Mouse (Mus musculus) kidney, postnatal 0 days (tissue): ENCODE measurements around the gene Pip4k2a. TPM values are rescaled to one million over a fixed set of nuclear protein-coding genes. Genes with fewer than 3 reads are reported as not detected.

Experiments
- ATAC-seq: fragments of 200-750 bp; cut with Nextera tagmentation; replicated peaks from 2 replicates; pipeline ENCODE4 v1.8.0; 2017; ENCODE audit warnings: low read depth, moderate number of reproducible peaks, moderate TSS enrichment, moderate library complexity; ENCODE audit not compliant: low FRiP score
- DNase-seq: peaks from one replicate; pipeline ENCODE4 v3.0.0-alpha.2; 2016; ENCODE audit warnings: low spot score
- H3K27ac ChIP-seq: fragments of 300-500 bp; sonication (generic); 2 replicates; pipeline ENCODE4 v1.5.1; 2014; ENCODE audit warnings: mild to moderate bottlenecking
- H3K27me3 ChIP-seq: fragments of 300-500 bp; sonication (generic); 2 replicates; pipeline ENCODE4 v1.6.1; 2014; ENCODE audit warnings: low read length, mixed read lengths; ENCODE audit not compliant: insufficient read depth
- H3K36me3 ChIP-seq: fragments of 300-500 bp; sonication (generic); 2 replicates; pipeline ENCODE4 v1.6.1; 2014; ENCODE audit warnings: low read length, mixed read lengths; ENCODE audit not compliant: insufficient read depth
- H3K4me1 ChIP-seq: fragments of 300-500 bp; sonication (generic); replicated peaks from 2 replicates; pipeline ENCODE4 v1.6.1; 2014; ENCODE audit warnings: antibody characterized with exemption, low read length, mixed read lengths; ENCODE audit not compliant: insufficient read depth
- H3K4me2 ChIP-seq: fragments of 300-500 bp; sonication (generic); 2 replicates; pipeline ENCODE4 v1.6.1; 2014; ENCODE audit warnings: mild to moderate bottlenecking, low read length, moderate library complexity, mixed read lengths
- H3K4me3 ChIP-seq: fragments of 300-500 bp; sonication (generic); replicated peaks from 2 replicates; pipeline ENCODE4 v1.5.1; 2014; ENCODE audit warnings: low read depth, low read length
- H3K9ac ChIP-seq: fragments of 300-500 bp; sonication (generic); 2 replicates; pipeline ENCODE4 v1.6.1; 2014; ENCODE audit warnings: low read depth, low read length
- H3K9me3 ChIP-seq: fragments of 300-500 bp; sonication (generic); replicated peaks from 2 replicates; pipeline ENCODE4 v1.6.1; 2016; ENCODE audit warnings: low read length, inconsistent platforms, mixed read lengths
- CTCF ChIP-seq: IDR thresholded peaks from 2 replicates; pipeline ENCODE4 v1.5.1; 2016; ENCODE audit warnings: antibody characterized with exemption, low read depth, mild to moderate bottlenecking, moderate library complexity
- WGBS: fragments of 180-500 bp; shearing (Covaris S2); extraction: QIAGEN DNeasy Blood & Tissue Kit; methylation state at CpG from one replicate; pipeline ENCODE4 v1.1.7; 2014; 5-methylcytosine and 5-hydroxymethylcytosine counted together
- polyA plus RNA-seq: library from polyadenylated mRNA; unstranded; fragments of >200 nt; fragmentation: Nextera tagmentation; extraction: Ambion mirVana; gene quantifications from 2 replicates; pipeline ENCODE4 v1.2.1, GENCODE M21; 2015

The Pip4k2a gene
- polyA plus RNA-seq, 1 experiment from 2014 or later, result 8.7 TPM

GRCm38 (mm10) chr2:18959558-18959957 lies 38.4 kb downstream of the Pip4k2a start:
- WGBS, result 89% methylated on average over 5 of the region's 5 CpGs
- no peak for DNase-seq
- no peaks in the 10 kb centered on the region for H3K36me3 ChIP-seq
- H3K4me2 ChIP-seq, result no peak overlapping the region
- TF ChIP-seq CTCF, result no peak
- H3K4me3 ChIP-seq, result no peak overlapping the region
- 0 out of 2 replicates have a peak, but pooled peaks cover 14% of the 10 kb centered on the region for H3K4me1 ChIP-seq
- no peaks in the 10 kb centered on the region for H3K27me3 ChIP-seq
- no peak overlapping the region for H3K27ac ChIP-seq
- H3K9ac ChIP-seq, result no peak overlapping the region
- no peak for ATAC-seq
- H3K9me3 ChIP-seq, result no peaks in the 10 kb centered on the region

- Histone ChIP-seq H3K4me1 (0 out of 2 replicates have a peak, but pooled peaks cover 14% of the 10 kb centered on the region), H3K9ac (no peak overlapping the region), H3K27ac (no peak overlapping the region), H3K4me2 (no peak overlapping the region), H3K27me3 (no peaks in the 10 kb centered on the region), H3K4me3 (no peak overlapping the region), H3K9me3 (no peaks in the 10 kb centered on the region), H3K36me3 (no peaks in the 10 kb centered on the region)
- 93% methylated on average over 6 of the region's 6 CpGs for WGBS
- TF ChIP-seq CTCF, result no peak
- DNase-seq (no peak), ATAC-seq (no peak)
Observed at GRCm38 (mm10) chr2:18959008-18959407, 38.9 kb downstream of the Pip4k2a start.

GRCm38 (mm10) chr2:18958501-18958900 lies 39.4 kb downstream of the Pip4k2a start:
- no peak for TF ChIP-seq CTCF
- no peaks in the 10 kb centered on the region for H3K9me3 ChIP-seq
- DNase-seq (no peak), ATAC-seq (no peak)
- H3K4me2 ChIP-seq, result no peak overlapping the region
- peaks cover 14% of the 10 kb centered on the region; the same call in 1 of the 2 replicates for H3K4me1 ChIP-seq
- H3K27me3 ChIP-seq, result no peaks in the 10 kb centered on the region
- H3K36me3 ChIP-seq, result no peaks in the 10 kb centered on the region
- no peak overlapping the region for H3K4me3 ChIP-seq
- 90% methylated on average over 5 of the region's 5 CpGs for WGBS
- no peak overlapping the region for H3K27ac ChIP-seq
- no peak overlapping the region for H3K9ac ChIP-seq

- ATAC-seq (no peak), DNase-seq (no peak)
- no peak overlapping the region for H3K4me2 ChIP-seq
- H3K27ac ChIP-seq, result no peak overlapping the region
- no peak overlapping the region for H3K4me3 ChIP-seq
- H3K9ac ChIP-seq, result no peak overlapping the region
- TF ChIP-seq CTCF, result no peak
- H3K4me1 ChIP-seq, result peaks cover 19% of the 10 kb centered on the region
- no peaks in the 10 kb centered on the region for H3K9me3 ChIP-seq
- no peaks in the 10 kb centered on the region for H3K36me3 ChIP-seq
- WGBS, result 69% methylated on average over 9 of the region's 9 CpGs
- no peaks in the 10 kb centered on the region for H3K27me3 ChIP-seq
Observed at GRCm38 (mm10) chr2:18958044-18958443, 39.9 kb downstream of the Pip4k2a start.

DNA sequence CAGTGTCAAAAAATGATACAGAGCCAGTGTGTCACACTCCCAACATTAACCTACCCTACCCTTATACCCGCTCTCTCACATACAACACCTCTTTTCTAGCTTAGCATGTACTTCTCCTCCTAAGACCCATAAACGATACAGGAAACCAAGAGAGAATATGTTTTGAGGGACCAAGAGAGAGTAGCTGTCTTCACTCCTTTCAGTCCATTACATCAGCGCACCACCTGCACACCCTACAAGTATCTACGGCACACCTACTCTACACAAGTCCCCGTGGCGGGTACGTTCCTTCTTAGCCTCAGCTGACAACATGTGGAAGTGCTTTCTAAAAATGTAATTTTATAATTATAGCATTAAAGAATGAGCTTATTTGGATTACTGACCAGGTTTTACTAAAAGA lies 40.5 kb downstream of the Pip4k2a start:
- Histone ChIP-seq H3K27ac (no peak overlapping the region), H3K4me1 (peaks cover 25% of the 10 kb centered on the region), H3K4me2 (no peak overlapping the region), H3K9me3 (no peaks in the 10 kb centered on the region), H3K36me3 (no peaks in the 10 kb centered on the region), H3K4me3 (no peak overlapping the region), H3K27me3 (no peaks in the 10 kb centered on the region), H3K9ac (no peak overlapping the region)
- ATAC-seq (no peak), DNase-seq (no peak)
- 94% methylated on average over 7 of the region's 7 CpGs for WGBS
- no peak for TF ChIP-seq CTCF

DNA sequence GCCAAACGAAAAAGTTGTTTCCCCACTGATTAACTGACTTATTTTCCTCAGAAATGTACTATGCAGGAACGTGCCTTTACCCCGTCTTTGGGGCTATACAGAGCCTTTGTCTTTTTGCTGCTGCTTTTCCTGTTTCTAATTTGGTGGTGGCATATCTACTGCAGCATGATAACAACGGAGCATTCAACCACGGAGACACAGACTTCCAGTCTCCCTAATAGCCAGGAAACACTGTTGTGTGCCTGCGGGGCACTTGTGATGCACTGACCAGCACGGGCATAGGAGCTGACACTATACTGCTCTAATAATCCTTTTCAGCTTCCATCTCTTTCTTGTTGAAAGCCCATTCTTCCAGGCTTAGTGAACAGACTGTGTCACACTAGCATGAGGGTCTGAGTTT lies 41.0 kb downstream of the Pip4k2a start:
- no peak for ATAC-seq
- Histone ChIP-seq H3K27me3 (no peaks in the 10 kb centered on the region), H3K9me3 (no peaks in the 10 kb centered on the region), H3K4me3 (no peak overlapping the region), H3K27ac (no peak overlapping the region), H3K4me2 (no peak overlapping the region), H3K9ac (no peak overlapping the region), H3K4me1 (peaks cover 29% of the 10 kb centered on the region), H3K36me3 (no peaks in the 10 kb centered on the region)
- DNase-seq, result no peak
- WGBS, result 65% methylated on average over 7 of the region's 7 CpGs
- TF ChIP-seq CTCF, result no peak

DNA sequence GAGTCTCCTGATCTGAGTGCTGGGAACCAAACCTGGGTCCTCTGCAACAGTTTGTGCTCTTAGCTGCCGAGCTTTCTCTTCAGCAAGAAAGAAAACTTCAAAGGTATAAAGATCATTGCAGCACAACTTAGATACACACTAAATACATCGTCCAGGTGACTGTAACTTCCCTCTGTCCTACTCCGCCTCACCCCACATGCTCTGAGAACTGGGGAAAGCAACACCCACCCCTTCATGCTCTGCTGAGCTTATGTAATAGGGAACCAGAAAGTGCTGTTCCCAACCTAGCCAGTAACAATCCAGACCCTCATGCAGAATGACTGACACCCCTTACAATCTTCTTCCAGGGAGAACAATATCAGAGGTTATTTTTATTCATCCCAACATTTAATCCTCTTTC lies 41.5 kb downstream of the Pip4k2a start:
- Histone ChIP-seq H3K27ac (no peak overlapping the region), H3K36me3 (no peaks in the 10 kb centered on the region), H3K4me3 (no peak overlapping the region), H3K4me1 (peaks cover 29% of the 10 kb centered on the region), H3K9me3 (no peaks in the 10 kb centered on the region), H3K27me3 (no peaks in the 10 kb centered on the region), H3K9ac (no peak overlapping the region), H3K4me2 (no peak overlapping the region)
- 76% methylated on average over 3 of the region's 3 CpGs for WGBS
- no peak for TF ChIP-seq CTCF
- no peak for DNase-seq
- no peak for ATAC-seq
